In the genomic region with DNA sequence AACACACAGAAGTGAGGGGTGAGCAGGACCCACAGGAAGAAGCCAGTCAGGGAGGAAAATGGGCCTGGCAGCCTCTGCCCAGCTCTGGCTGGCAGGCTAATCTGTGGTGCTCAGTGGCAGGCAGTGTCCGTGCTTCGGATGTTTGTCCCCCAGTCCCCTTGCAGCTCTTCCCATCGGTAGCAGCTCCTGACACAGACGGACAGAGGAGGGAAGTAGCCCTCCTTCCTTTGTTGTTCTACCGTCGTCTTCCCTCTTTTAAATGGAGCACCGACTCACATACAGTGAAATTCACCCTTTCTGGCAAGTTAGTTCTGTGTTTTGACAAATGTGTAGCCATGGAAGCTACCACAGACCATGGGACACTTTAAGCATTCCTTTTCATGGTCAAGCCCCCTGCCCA, we compare ENCODE assay signal across 22 mouse cellular contexts. TPM values are rescaled to one million over a fixed set of nuclear protein-coding genes. Genes with fewer than 3 reads are reported as not detected.
DNase-seq lines count a peak whose midpoint lies in the region; ATAC-seq and TF ChIP-seq lines count a peak whose summit lies in the region.
"Had no signal": no experiment of that assay in that cellular context is flagged by ENCODE, and none has a peak within 500 bp of the region (broad histone marks: within the 10 kb centered on the region; RNA-seq: fewer than 3 reads in every experiment).

No protein-coding gene starts in this region.

- WGBS in heart, postnatal 0 days: 7% methylated on average over 7 of the region's 7 CpGs
- 25% methylated on average over 7 of the region's 7 CpGs for whole genome bisulfite sequencing in heart, adult 2 months
- WGBS in midbrain, embryonic 11.5 days: 47% methylated on average over 7 of the region's 7 CpGs
- WGBS in midbrain, postnatal 0 days: 38% methylated on average over 7 of the region's 7 CpGs

- no peak overlapping the region for H3K9ac ChIP-seq in heart, postnatal 0 days (replicated peaks; ENCODE audit: low read depth, low read length)
- no peak overlapping the region for H3K9ac ChIP-seq in heart, adult 2 months (ENCODE audit: low read depth, low read length)
- 0 out of 2 replicates have a peak overlapping the region, but pooled peaks have one; percentile 16 for H3K9ac ChIP-seq in midbrain, embryonic 11.5 days (ENCODE audit: low read length)
- no peak overlapping the region for H3K9ac ChIP-seq in midbrain, postnatal 0 days (replicated peaks; ENCODE audit: low read length, poor library complexity, severe bottlenecking)
- H3K9ac ChIP-seq: forebrain, embryonic 15.5 days; limb, embryonic 12.5 days; liver, embryonic 13.5 days; neural tube, embryonic 12.5 days had no signal

- DNase-seq in heart, adult 11 months: peak; percentile 82
- DNase-seq in heart, postnatal 25 days (ENCODE audit: low spot score): no peak
- no peak for DNase-seq in heart, postnatal 0 days (ENCODE audit: low spot score)
- DNase-seq in heart, adult 2 months: no peak
- peak; percentile 88 for DNase-seq in midbrain, embryonic 11.5 days (ENCODE audit: low spot score, missing footprints)
- DNase-seq in midbrain, postnatal 0 days (ENCODE audit: low spot score): no peak
- DNase-seq in retina, postnatal 1 day: peak; percentile 20
- DNase-seq: adrenal gland, adult 8-10 months; cerebellum, adult 11 months; cerebellum, postnatal 14 days; gastrocnemius, adult 2 months; kidney, postnatal 10 days; liver, embryonic 13.5 days; thymus, postnatal 25 days had no signal

- H3K4me3 ChIP-seq in heart, postnatal 0 days (ENCODE audit: low read depth, low read length): no peak overlapping the region
- no peak overlapping the region for H3K4me3 ChIP-seq in heart, adult 2 months
- H3K4me3 ChIP-seq in midbrain, embryonic 11.5 days (ENCODE audit: low read depth, low read length): no peak overlapping the region
- no peak overlapping the region for H3K4me3 ChIP-seq in midbrain, postnatal 0 days (ENCODE audit: low read depth, low read length)
- H3K4me3 ChIP-seq: forebrain, embryonic 15.5 days; gastrocnemius, adult 2 months; limb, embryonic 12.5 days; liver, embryonic 13.5 days; neural tube, embryonic 12.5 days had no signal

- intact Hi-C loops in heart, postnatal 25 days (cut with DNase I): no loop called here
- intact Hi-C loops in heart, adult 2 months (cut with DNase I): no loop called here

- H3K4me2 ChIP-seq in heart, postnatal 0 days (ENCODE audit: low read depth, low read length): peak overlapping the region; percentile 39
- H3K4me2 ChIP-seq in midbrain, embryonic 11.5 days: no peak overlapping the region
- H3K4me2 ChIP-seq in midbrain, postnatal 0 days (ENCODE audit: low read depth, low read length, poor library complexity, severe bottlenecking): no peak overlapping the region
- H3K4me2 ChIP-seq: limb, embryonic 12.5 days; liver, embryonic 13.5 days; neural tube, embryonic 12.5 days had no signal

- no peak for TF ChIP-seq EP300 in heart, postnatal 0 days (IDR thresholded peaks at IDR 0.05; ENCODE audit: low read depth)
- no peak for TF ChIP-seq EP300 in heart, adult 2 months (IDR thresholded peaks at IDR 0.05; ENCODE audit: insufficient read depth, low read depth, low read length)

- ATAC-seq in heart, postnatal 0 days (ENCODE audit: insufficient read depth, low read depth): no peak
- peak; percentile 17; the same call in 1 of the 2 replicates for ATAC-seq in midbrain, embryonic 11.5 days (ENCODE audit: low FRiP score)
- ATAC-seq in midbrain, postnatal 0 days (ENCODE audit: low FRiP score): no peak
- no peak for ATAC-seq in frontal cortex, adult (ENCODE audit: low TSS enrichment)
- ATAC-seq: forebrain, embryonic 15.5 days had no signal

- TF ChIP-seq CTCF in heart, postnatal 0 days (IDR thresholded peaks at IDR 0.05; ENCODE audit: low read depth): no peak
- no peak for TF ChIP-seq CTCF in heart, adult 2 months (IDR thresholded peaks at IDR 0.05)
- no peak for TF ChIP-seq CTCF in midbrain, postnatal 0 days (IDR thresholded peaks at IDR 0.05)

- H3K27ac ChIP-seq in heart, postnatal 0 days (ENCODE audit: low read depth): peak overlapping the region; percentile 66
- no peak overlapping the region for H3K27ac ChIP-seq in heart, adult 2 months
- H3K27ac ChIP-seq in midbrain, embryonic 11.5 days (ENCODE audit: low read depth, low read length): no peak overlapping the region
- no peak overlapping the region for H3K27ac ChIP-seq in midbrain, postnatal 0 days (ENCODE audit: low read depth, low read length)
- H3K27ac ChIP-seq: forebrain, embryonic 15.5 days; gastrocnemius, adult 2 months; limb, embryonic 12.5 days; liver, embryonic 13.5 days; neural tube, embryonic 12.5 days had no signal

- H3K36me3 ChIP-seq in heart, postnatal 0 days (replicated peaks; ENCODE audit: control insufficient read depth, insufficient read depth, low read length): no peaks in the 10 kb centered on the region
- no peaks in the 10 kb centered on the region for H3K36me3 ChIP-seq in heart, adult 2 months (ENCODE audit: control insufficient read depth, insufficient read depth, low read length)
- no peaks in the 10 kb centered on the region for H3K36me3 ChIP-seq in midbrain, embryonic 11.5 days (ENCODE audit: control insufficient read depth, insufficient read depth, low read length)
- no peaks in the 10 kb centered on the region for H3K36me3 ChIP-seq in midbrain, postnatal 0 days (ENCODE audit: insufficient read depth, low read length)
- H3K36me3 ChIP-seq: forebrain, embryonic 15.5 days; limb, embryonic 12.5 days; liver, embryonic 13.5 days; neural tube, embryonic 12.5 days had no signal

- H3K27me3 ChIP-seq in heart, postnatal 0 days (ENCODE audit: control insufficient read depth, insufficient read depth, low read length): no peaks in the 10 kb centered on the region
- H3K27me3 ChIP-seq in heart, adult 2 months (ENCODE audit: control insufficient read depth, insufficient read depth, low read length): no peaks in the 10 kb centered on the region
- peaks cover 5% of the 10 kb centered on the region for H3K27me3 ChIP-seq in midbrain, embryonic 11.5 days (ENCODE audit: control insufficient read depth, insufficient read depth, low read length)
- H3K27me3 ChIP-seq in midbrain, postnatal 0 days (ENCODE audit: insufficient read depth, low read length): no peaks in the 10 kb centered on the region
- H3K27me3 ChIP-seq: forebrain, embryonic 15.5 days; limb, embryonic 12.5 days; liver, embryonic 13.5 days; neural tube, embryonic 12.5 days had no signal

- peaks cover 27% of the 10 kb centered on the region for H3K4me1 ChIP-seq in heart, postnatal 0 days (ENCODE audit: control insufficient read depth, insufficient read depth)
- peaks cover 4% of the 10 kb centered on the region for H3K4me1 ChIP-seq in heart, adult 2 months (ENCODE audit: control insufficient read depth, insufficient read depth, low read length)
- H3K4me1 ChIP-seq in midbrain, embryonic 11.5 days (ENCODE audit: control insufficient read depth, insufficient read depth, low read length): peaks cover 28% of the 10 kb centered on the region
- H3K4me1 ChIP-seq in midbrain, postnatal 0 days (ENCODE audit: insufficient read depth, low read length): 0 out of 2 replicates have a peak, but pooled peaks cover 7% of the 10 kb centered on the region

- no peaks in the 10 kb centered on the region for H3K9me3 ChIP-seq in heart, postnatal 0 days (replicated peaks; ENCODE audit: control insufficient read depth, low read length)
- H3K9me3 ChIP-seq in midbrain, embryonic 11.5 days (ENCODE audit: control insufficient read depth, low read length): no peaks in the 10 kb centered on the region
- no peaks in the 10 kb centered on the region for H3K9me3 ChIP-seq in midbrain, postnatal 0 days (ENCODE audit: low read length)
- H3K9me3 ChIP-seq: forebrain, embryonic 15.5 days; limb, embryonic 12.5 days; liver, embryonic 13.5 days; neural tube, embryonic 12.5 days had no signal

- TF ChIP-seq POLR2A in heart, adult 2 months (IDR thresholded peaks at IDR 0.05; ENCODE audit: insufficient read depth, low read depth, low read length): no peak

- H3K79me2 ChIP-seq in heart, adult 2 months (replicated peaks; ENCODE audit: control insufficient read depth, insufficient read depth, low read length): no peaks in the 10 kb centered on the region; the same call in 1 of the 2 replicates

RNA-seq across cellular contexts. Expression of gene Gm10309, which starts 38.2 kb away (rescaled TPM):
- not detected for total RNA-seq in heart, postnatal 25 days (2021)
- not detected in 2 replicates for total RNA-seq in heart, postnatal 0 days (2014; rRNA removed; ENCODE audit: low replicate concordance)
- 0.10 and 0.12 TPM in 2 replicates for polyA plus RNA-seq in heart, postnatal 0 days (2015; fragmentation: Nextera tagmentation; extraction: Ambion mirVana)
- total RNA-seq in heart, adult 2 months (2021): not detected
- 0.08 TPM in 1 of 2 replicates, not detected in the other for polyA plus RNA-seq in heart, adult 2 months (2012; rRNA removed)
- polyA plus RNA-seq in midbrain, embryonic 11.5 days (2014; fragmentation: Nextera tagmentation; extraction: Ambion mirVana): 0.12 TPM in 1 of 2 replicates, not detected in the other
- total RNA-seq in midbrain, postnatal 0 days (2014; rRNA removed): not detected in 2 replicates
- polyA plus RNA-seq in midbrain, postnatal 0 days (2015; fragmentation: Nextera tagmentation; extraction: Ambion mirVana): 0.11 and 0.32 TPM in 2 replicates
- total RNA-seq: granulocyte monocyte progenitor cell, adult 5-6 weeks; left cerebral cortex, adult 8-10 months; megakaryocyte progenitor cell, adult 5-6 weeks; monocyte, adult 5-6 weeks had no signal
- polyA plus RNA-seq: liver, embryonic 13.5 days had no signal

Comparison
In these comparisons a context has a peak if more than half of its experiments do, and no peak if none do; other contexts are left out.
1. DNase-seq: peak in heart, adult 11 months (single experiment), midbrain, embryonic 11.5 days (single experiment) and retina, postnatal 1 day (single experiment); none in heart, postnatal 25 days (single experiment), heart, postnatal 0 days (single experiment), heart, adult 2 months (0 of 2) and midbrain, postnatal 0 days (single experiment).